Mouse (Mus musculus) embryonic facial prominence, embryonic 15.5 days (tissue): ENCODE measurements around the gene Clec2g. TPM values are rescaled to one million over a fixed set of nuclear protein-coding genes. Genes with fewer than 3 reads are reported as not detected.
"Not testable (repeated sequence)": the region's sequence is repeated elsewhere in the genome, so short reads cannot be mapped to it uniquely, and the experiment has no call there.

ENCODE experiments used
- ATAC-seq: fragments of 200-750 bp; cut with Nextera tagmentation; 2 replicates; pipeline ENCODE4 v1.8.0; 2017; ENCODE audit warnings: low read depth, moderate TSS enrichment; ENCODE audit not compliant: insufficient number of reproducible peaks, low FRiP score, low TSS enrichment
- H3K27ac ChIP-seq: fragments of 300-500 bp; sonication (generic); replicated peaks from 2 replicates; pipeline ENCODE4 v1.5.1; 2015; ENCODE audit warnings: mild to moderate bottlenecking, inconsistent platforms
- H3K27me3 ChIP-seq: fragments of 300-500 bp; sonication (generic); 2 replicates; pipeline ENCODE4 v1.6.1; 2015; ENCODE audit warnings: inconsistent platforms
- H3K36me3 ChIP-seq: fragments of 300-500 bp; sonication (generic); 2 replicates; pipeline ENCODE4 v1.6.1; 2015; ENCODE audit warnings: mild to moderate bottlenecking, inconsistent platforms
- H3K4me1 ChIP-seq: fragments of 300-500 bp; sonication (generic); 2 replicates; pipeline ENCODE4 v1.6.1; 2015; ENCODE audit warnings: inconsistent platforms
- H3K4me2 ChIP-seq: fragments of 300-500 bp; sonication (generic); replicated peaks from 2 replicates; pipeline ENCODE4 v1.6.1; 2015; ENCODE audit warnings: mild to moderate bottlenecking, inconsistent platforms
- H3K4me3 ChIP-seq: fragments of 300-500 bp; sonication (generic); replicated peaks from 2 replicates; pipeline ENCODE4 v1.5.1; 2015; ENCODE audit warnings: mild to moderate bottlenecking, inconsistent platforms
- H3K9ac ChIP-seq: fragments of 300-500 bp; sonication (generic); 2 replicates; pipeline ENCODE4 v1.6.1; 2015; ENCODE audit warnings: inconsistent platforms
- H3K9me3 ChIP-seq: fragments of 300-500 bp; sonication (generic); replicated peaks from 2 replicates; pipeline ENCODE4 v1.6.1; 2016; ENCODE audit warnings: inconsistent platforms
- WGBS: fragments of 180-500 bp; shearing (Covaris S2); methylation state at CpG from one replicate; pipeline ENCODE4 v1.1.7; 2015; 5-methylcytosine and 5-hydroxymethylcytosine counted together
- polyA plus RNA-seq: library from polyadenylated mRNA; unstranded; fragments of >200 nt; fragmentation: Nextera tagmentation; extraction: Ambion mirVana; gene quantifications from 2 replicates; pipeline ENCODE4 v1.2.1, GENCODE M21; 2015

Clec2g gene
- polyA plus RNA-seq, 1 experiment from 2014 or later = 3.7 TPM

GRCm38 (mm10) chr6:128935889-128936665, 1.9 kb downstream of the Clec2g start:
- H3K4me3 ChIP-seq, ATAC-seq, H3K27ac ChIP-seq, H3K36me3 ChIP-seq, H3K4me1 ChIP-seq, H3K9ac ChIP-seq, H3K4me2 ChIP-seq, H3K9me3 ChIP-seq, H3K27me3 ChIP-seq: not testable (repeated sequence)
- 80% methylated on average over 5 of the region's 13 CpGs for WGBS

- Histone ChIP-seq H3K27ac (no peak overlapping the region), H3K27me3 (no peaks in the 10 kb centered on the region), H3K9ac (no peak overlapping the region), H3K4me2 (no peak overlapping the region), H3K9me3 (0 out of 2 replicates have a peak, but pooled peaks cover 5% of the 10 kb centered on the region), H3K36me3 (no peaks in the 10 kb centered on the region), H3K4me1 (no peaks in the 10 kb centered on the region), H3K4me3 (no peak overlapping the region)
- ATAC-seq = peak; percentile 43; the same call in 1 of the 2 replicates
- WGBS = 79% methylated on average over 5 of the region's 5 CpGs
Observed at GRCm38 (mm10) chr6:128941646-128942421, 7.7 kb downstream of the Clec2g start.

DNA sequence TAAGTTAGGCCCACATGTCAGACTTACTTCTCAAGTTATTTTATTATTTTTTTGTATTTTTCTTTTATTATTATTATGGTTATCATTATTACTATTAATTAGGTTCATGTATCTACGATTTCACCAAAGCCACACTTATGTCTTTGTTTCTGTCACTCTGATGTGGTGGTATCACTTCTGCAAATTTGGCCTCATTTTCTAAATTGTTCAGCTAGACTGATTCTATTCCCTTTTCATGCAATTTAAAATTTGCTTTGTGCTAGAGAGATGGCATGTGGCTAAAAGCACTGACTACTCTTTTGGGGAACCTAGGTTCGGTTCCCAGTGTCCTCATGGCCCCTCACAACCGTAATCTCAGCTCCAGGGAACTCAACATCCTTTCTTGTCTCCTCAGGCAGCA, 11.4 kb downstream of the Clec2g start:
- no peak for ATAC-seq
- no peak overlapping the region for H3K4me3 ChIP-seq
- H3K27ac ChIP-seq = no peak overlapping the region
- no peaks in the 10 kb centered on the region for H3K27me3 ChIP-seq
- H3K9ac ChIP-seq = no peak overlapping the region
- no peaks in the 10 kb centered on the region for H3K4me1 ChIP-seq
- H3K36me3 ChIP-seq = no peaks in the 10 kb centered on the region
- 77% methylated on average over 3 of the region's 3 CpGs for WGBS
- no peak overlapping the region for H3K4me2 ChIP-seq
- H3K9me3 ChIP-seq = 0 out of 2 replicates have a peak, but pooled peaks cover 5% of the 10 kb centered on the region

DNA sequence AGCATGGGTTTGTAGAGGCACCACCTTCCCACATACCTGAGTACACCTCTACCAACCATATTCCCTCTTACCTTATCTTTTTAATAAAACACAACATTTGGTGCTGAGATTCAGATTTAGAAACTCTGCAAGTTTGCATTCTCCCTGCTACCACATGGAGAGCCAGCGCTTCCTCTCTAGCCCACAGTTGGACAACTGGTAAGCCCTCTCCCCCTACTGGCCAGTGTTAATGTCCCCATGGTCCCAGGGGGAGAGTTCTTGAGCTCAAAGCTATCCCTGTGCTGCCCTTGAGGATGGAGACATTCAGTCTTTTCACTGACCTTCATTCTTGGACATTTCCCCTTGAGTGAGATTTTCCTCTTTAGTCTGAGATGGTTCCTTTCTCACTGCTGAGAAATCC, 26.9 kb downstream of the Clec2g start:
- no peak for ATAC-seq
- Histone ChIP-seq H3K4me2 (no peak overlapping the region), H3K27ac (no peak overlapping the region), H3K9ac (no peak overlapping the region), H3K4me1 (no peaks in the 10 kb centered on the region), H3K36me3 (no peaks in the 10 kb centered on the region), H3K27me3 (no peaks in the 10 kb centered on the region), H3K4me3 (no peak overlapping the region), H3K9me3 (no peaks in the 10 kb centered on the region)
- WGBS = 84% methylated on average over 1 of the region's 1 CpGs

- not testable (repeated sequence) for H3K4me3 ChIP-seq, H3K9ac ChIP-seq, H3K9me3 ChIP-seq, H3K4me2 ChIP-seq, H3K27me3 ChIP-seq, H3K4me1 ChIP-seq, H3K36me3 ChIP-seq, H3K27ac ChIP-seq, ATAC-seq
- 69% methylated on average over 2 of the region's 2 CpGs for WGBS
Observed at GRCm38 (mm10) chr6:128962108-128962507, 27.9 kb downstream of the Clec2g start.

DNA sequence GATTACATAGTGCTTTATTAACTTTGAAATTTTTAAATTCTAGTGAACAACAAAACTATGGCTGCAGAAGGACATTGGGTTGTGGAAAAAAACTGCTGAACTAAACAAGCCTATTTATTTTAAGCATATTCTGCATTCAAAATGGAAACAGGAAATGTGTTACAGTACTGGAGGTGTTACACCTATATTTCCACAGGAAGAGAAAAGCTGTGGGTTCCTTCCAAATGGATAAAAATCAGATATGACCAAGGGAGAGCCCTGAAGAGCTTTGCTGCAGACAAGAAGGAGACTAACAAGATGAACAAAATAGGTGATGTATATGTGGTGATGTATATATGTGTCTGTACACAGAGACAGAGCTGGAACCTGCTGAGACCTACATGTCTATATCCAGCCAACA, 30.3 kb downstream of the Clec2g start:
- no peaks in the 10 kb centered on the region for H3K4me1 ChIP-seq
- no peak for ATAC-seq
- H3K9ac ChIP-seq = no peak overlapping the region
- H3K9me3 ChIP-seq = no peaks in the 10 kb centered on the region
- H3K27ac ChIP-seq = no peak overlapping the region
- no peaks in the 10 kb centered on the region for H3K36me3 ChIP-seq
- H3K27me3 ChIP-seq = no peaks in the 10 kb centered on the region
- no peak overlapping the region for H3K4me3 ChIP-seq
- no peak overlapping the region for H3K4me2 ChIP-seq

DNA sequence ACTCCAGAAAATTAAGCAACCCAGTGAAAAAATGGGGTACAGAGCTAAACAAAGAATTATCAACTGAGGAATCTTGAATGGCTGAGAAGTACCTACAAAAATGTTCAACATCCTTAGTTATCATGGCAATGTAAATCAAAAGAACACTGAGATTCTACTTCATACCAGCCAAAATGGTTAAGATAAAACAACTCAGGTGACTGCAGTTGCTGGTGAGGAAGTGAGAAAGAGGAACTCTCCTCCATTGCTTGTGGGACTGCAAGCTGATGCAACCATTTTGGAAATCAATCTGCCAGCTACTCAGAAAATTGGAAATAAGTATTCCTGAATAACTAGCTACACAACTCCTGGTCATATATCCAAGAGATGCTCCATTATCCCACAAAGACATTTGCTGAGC, 34.3 kb downstream of the Clec2g start:
- no peak for ATAC-seq
- H3K4me3 ChIP-seq = no peak overlapping the region
- H3K9me3 ChIP-seq = no peaks in the 10 kb centered on the region
- H3K9ac ChIP-seq = no peak overlapping the region
- no peaks in the 10 kb centered on the region for H3K27me3 ChIP-seq
- H3K36me3 ChIP-seq = no peaks in the 10 kb centered on the region
- H3K4me1 ChIP-seq = no peaks in the 10 kb centered on the region
- no peak overlapping the region for H3K27ac ChIP-seq
- H3K4me2 ChIP-seq = no peak overlapping the region

DNA sequence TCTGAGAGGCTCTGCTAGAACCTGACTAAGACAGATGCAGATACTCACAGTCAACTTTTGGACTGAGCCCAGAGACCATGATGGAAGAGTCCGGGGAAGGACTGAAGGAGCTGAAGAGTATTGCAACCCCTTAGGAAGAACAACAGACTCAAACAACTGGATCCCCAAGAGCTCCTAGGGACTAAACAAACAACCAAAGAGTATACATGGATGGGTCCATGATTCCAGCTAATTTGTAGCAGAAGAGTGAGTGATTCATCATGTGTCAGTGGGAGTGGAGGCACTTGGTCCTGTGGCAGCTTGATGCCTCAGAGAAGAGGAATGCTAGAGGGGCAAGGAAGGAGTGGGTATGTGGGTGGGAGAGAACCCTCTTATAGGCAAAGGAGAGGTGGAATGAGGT, 35.6 kb downstream of the Clec2g start:
- no peak overlapping the region for H3K4me3 ChIP-seq
- WGBS = 92% methylated on average over 1 of the region's 1 CpGs
- H3K36me3 ChIP-seq = no peaks in the 10 kb centered on the region
- H3K9me3 ChIP-seq = no peaks in the 10 kb centered on the region
- no peak for ATAC-seq
- H3K9ac ChIP-seq = no peak overlapping the region
- no peak overlapping the region for H3K27ac ChIP-seq
- H3K4me2 ChIP-seq = no peak overlapping the region
- no peaks in the 10 kb centered on the region for H3K27me3 ChIP-seq
- no peaks in the 10 kb centered on the region for H3K4me1 ChIP-seq

- H3K27me3 ChIP-seq, H3K27ac ChIP-seq, H3K4me3 ChIP-seq, H3K4me1 ChIP-seq, H3K4me2 ChIP-seq, H3K9me3 ChIP-seq, H3K36me3 ChIP-seq, H3K9ac ChIP-seq, ATAC-seq: not testable (repeated sequence)
- 94% methylated on average over 20 of the region's 20 CpGs for WGBS
Observed at GRCm38 (mm10) chr6:128970508-128971393, 36.6 kb downstream of the Clec2g start.

GRCm38 (mm10) chr6:128971394-128972039, 37.3 kb downstream of the Clec2g start:
- H3K27ac ChIP-seq = no peak overlapping the region
- no peak overlapping the region for H3K9ac ChIP-seq
- H3K36me3 ChIP-seq = no peaks in the 10 kb centered on the region
- H3K4me2 ChIP-seq = no peak overlapping the region
- H3K4me1 ChIP-seq = no peaks in the 10 kb centered on the region
- no peak overlapping the region for H3K4me3 ChIP-seq
- 48% methylated on average over 1 of the region's 1 CpGs for WGBS
- no peaks in the 10 kb centered on the region for H3K27me3 ChIP-seq
- ATAC-seq = no peak
- no peaks in the 10 kb centered on the region for H3K9me3 ChIP-seq

GRCm38 (mm10) chr6:128972156-128972555, 38.0 kb downstream of the Clec2g start:
- 80% methylated on average over 2 of the region's 2 CpGs for WGBS
- no peak overlapping the region for H3K9ac ChIP-seq
- no peaks in the 10 kb centered on the region for H3K27me3 ChIP-seq
- H3K4me3 ChIP-seq = no peak overlapping the region
- H3K27ac ChIP-seq = no peak overlapping the region
- H3K4me2 ChIP-seq = no peak overlapping the region
- ATAC-seq = no peak
- no peaks in the 10 kb centered on the region for H3K4me1 ChIP-seq
- H3K36me3 ChIP-seq = no peaks in the 10 kb centered on the region
- no peaks in the 10 kb centered on the region for H3K9me3 ChIP-seq
